Mouse (Mus musculus) liver, adult (tissue): ENCODE measurements at regions not wholly inside any gene's neighbourhood (a gene's known extent, or its start where the extent isn't known, plus 50 kb on each side); places are given as distances from the start of the nearest gene placed in this dataset.

Experiments
- GATA4 ChIP-seq: IDR thresholded peaks from 2 replicates; pipeline ENCODE4 v1.6.1; 2014; ENCODE audit warnings: mild to moderate bottlenecking, low read length; ENCODE audit not compliant: insufficient replicate concordance

DNA sequence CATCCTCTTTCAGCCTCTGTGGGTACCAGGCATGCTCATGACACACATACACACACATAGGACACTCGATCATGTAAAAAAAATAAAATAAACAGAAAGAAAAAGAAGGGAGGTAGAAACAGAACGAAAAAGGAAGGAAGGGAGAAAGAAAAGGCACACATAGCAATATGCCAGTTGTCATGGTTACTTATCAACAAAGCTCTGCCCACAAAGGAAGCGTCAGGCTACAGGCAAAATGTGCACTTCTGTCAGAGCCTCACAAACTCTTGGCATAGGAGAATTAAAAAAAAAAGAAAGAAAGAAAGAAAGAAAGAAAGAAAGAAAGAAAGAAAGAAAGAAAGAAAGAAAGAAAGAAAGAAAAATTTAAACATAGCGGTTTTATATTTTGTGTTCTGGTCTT is 56.9 kb upstream of the Sox2 start:
- TF ChIP-seq GATA4: no peak

- TF ChIP-seq GATA4: no peak
Measured at GRCm38 (mm10) chr3:34577896-34578530, 72.2 kb upstream of the Sox2 start.

DNA sequence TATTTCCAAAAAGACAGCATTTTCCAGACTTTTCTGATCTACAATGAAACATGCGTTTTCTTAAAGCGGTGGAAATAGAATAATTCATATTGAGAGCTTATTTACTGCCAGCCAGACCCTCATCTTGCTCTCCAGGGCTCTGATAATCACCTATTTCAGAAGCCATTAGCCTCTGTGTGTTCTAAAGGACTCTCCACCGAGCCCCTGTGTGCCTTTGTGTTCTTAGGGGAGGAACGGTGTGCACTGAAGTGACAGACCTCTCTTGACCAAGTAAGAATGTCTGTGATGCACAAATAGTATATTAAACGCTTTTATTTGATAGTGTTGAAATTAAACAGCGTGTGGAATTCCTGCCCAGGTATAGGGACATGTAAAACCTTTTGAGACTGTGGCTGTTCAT is 73.1 kb upstream of the Sox2 start:
- TF ChIP-seq GATA4: no peak

GRCm38 (mm10) chr3:34576159-34576558 is 74.0 kb upstream of the Sox2 start:
- no peak for TF ChIP-seq GATA4

GRCm38 (mm10) chr3:34574711-34575350 is 75.4 kb upstream of the Sox2 start:
- no peak for TF ChIP-seq GATA4

DNA sequence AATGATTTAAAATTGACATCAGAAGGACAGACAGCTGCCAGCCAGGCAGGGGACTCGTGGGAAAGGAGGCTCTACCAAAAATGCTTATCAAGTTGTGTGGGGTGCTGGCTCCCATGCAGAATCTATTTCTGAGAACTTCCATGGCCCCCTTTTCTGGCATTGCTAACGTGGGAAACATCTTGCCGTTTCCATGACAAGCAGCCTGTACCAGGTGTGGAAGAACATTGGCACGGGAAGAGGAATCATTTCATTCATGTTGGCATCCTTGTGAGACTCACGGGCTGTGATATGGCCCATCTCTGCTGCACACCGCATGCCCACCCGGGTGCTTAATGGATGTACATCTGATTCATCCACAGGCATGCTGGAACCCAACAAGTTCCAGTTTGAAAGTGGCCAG is 76.9 kb upstream of the Sox2 start:
- no peak for TF ChIP-seq GATA4

GRCm38 (mm10) chr3:34572081-34572480 is 78.1 kb upstream of the Sox2 start:
- no peak for TF ChIP-seq GATA4

GRCm38 (mm10) chr3:34571630-34572029 is 78.6 kb upstream of the Sox2 start:
- no peak for TF ChIP-seq GATA4

DNA sequence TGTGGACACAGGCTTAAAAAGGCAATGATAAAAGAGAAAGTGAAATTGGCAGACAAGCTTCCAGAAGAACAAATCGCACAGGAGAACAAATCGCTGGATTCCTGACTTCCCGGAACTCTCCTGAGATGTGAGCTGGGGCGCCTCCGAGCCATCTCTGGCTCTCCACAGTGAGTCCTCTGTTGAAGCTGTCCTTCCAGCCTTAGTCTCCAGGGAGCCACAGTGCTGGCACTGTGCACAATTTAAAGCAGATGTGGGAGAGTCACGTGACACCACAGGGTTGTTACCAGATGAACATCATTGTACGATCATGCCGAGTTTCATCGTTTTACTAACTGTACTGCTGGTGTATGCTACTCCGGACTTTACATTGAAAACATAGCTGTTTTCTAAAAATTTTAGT is 80.2 kb upstream of the Sox2 start:
- TF ChIP-seq GATA4: no peak

DNA sequence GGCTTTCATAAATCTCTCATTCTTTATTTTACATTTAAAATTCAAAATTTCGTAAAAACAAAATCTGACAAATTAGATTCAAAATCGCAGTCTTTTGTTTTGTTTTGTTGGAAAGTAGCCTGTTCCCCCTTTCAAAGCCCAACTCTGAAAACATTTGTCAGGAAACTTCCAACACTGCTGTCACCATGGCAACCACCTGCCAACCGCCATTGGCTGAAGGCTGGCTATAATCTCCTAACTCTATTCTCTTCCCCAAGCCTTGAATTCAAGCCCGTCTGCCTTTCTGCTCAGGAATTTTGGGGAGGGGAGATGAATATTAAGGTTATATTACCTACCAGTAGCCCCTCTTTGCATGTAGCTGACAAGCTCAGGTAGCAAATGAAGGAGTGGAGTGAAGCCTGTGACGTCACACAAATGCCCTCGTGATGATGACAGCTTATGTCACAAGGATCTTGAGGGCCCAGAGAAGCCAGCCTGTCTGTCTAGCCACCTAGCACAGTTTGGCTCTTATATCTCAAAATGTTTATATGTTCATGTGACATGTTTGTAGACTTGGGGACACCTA is 82.0 kb upstream of the Sox2 start:
- no peak for TF ChIP-seq GATA4

- TF ChIP-seq GATA4: no peak
Measured at GRCm38 (mm10) chr3:34565386-34565785, 84.8 kb upstream of the Sox2 start.

GRCm38 (mm10) chr3:34562893-34563292 is 87.3 kb upstream of the Sox2 start:
- TF ChIP-seq GATA4: no peak

GRCm38 (mm10) chr3:34561709-34562108 is 88.5 kb upstream of the Sox2 start:
- no peak for TF ChIP-seq GATA4

DNA sequence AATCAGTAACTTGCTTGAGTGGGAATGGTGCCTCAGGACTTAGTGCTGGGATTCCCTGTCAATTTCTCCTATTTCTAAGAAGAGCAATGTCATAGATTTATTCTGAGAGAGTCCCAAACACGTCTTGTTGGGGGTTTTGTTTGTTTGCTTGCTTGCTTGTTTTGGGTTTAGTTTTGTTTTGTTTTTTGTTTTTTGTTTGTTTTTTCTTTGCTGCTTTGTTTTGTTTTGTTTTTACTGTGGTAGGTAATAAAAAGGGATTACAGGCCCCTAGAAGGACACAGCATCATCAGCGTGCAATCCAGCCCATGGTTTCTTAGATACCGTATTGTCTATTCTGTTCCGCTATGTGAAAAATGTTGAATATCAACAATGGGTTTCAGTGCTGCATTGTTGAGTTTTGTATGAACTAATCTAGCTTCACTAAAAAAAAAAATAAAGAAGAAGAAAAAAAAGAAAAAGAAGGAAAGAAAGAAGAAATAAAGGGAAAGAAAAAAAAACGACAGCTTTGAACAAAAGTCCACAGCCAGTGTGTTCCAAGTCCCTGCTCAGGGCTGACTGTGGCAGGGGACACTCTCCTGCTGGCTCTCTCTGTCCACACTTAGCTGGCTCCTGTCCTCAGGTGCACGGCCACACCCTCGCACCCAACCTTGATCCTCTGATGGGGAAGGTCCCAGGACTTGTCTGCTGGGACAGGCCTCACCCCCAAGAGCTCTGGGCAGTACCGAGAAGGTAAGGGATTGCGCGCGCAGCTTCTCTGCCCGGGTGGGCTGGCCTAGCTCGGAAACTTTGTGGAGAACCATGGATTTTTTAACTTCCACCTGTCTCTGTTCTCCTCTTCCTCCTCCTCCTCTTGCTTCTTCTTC is 90.1 kb upstream of the Sox2 start:
- TF ChIP-seq GATA4: no peak

DNA sequence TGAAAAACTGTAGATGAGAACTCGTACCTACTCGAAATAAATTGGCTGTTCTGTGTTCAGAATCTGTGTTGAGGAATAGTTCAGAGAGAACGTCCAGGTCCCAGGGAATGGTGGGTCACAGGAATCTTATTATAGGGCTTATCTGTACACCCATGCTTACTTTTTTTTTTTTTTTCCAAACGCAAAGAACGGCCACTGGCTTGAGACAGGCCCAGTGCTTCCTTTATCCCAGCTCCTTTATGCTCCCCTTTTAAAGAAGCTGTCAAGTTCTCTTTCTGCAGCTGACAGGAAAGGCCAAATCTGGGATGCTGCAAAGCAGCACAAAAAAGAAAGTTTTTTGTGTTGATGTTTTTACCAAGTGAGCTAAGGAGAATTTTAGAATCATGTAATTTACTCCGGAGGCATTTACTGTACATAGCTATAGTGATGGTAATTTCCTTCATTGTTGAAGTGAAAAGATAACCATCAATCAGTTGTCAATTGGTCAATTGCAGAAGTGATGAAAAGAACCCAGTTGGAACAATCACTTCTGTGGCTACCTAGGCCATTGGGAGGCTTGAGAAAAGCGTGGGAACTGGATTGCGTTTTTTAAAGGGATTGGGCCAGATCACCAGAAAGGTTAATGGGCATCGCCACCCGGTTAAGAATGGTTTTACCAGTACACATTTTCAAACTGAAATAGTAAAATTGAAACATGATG is 91.2 kb upstream of the Sox2 start:
- no peak for TF ChIP-seq GATA4

- no peak for TF ChIP-seq GATA4
Measured at GRCm38 (mm10) chr3:34552542-34553208, 97.5 kb upstream of the Sox2 start.
